Mouse (Mus musculus) megakaryocyte, embryonic 14.5 days (primary cell): ENCODE measurements at regions not wholly inside any gene's neighbourhood (a gene's known extent, or its start where the extent isn't known, plus 50 kb on each side); places are given as distances from the start of the nearest gene placed in this dataset.

ENCODE experiments used
- FLI1 ChIP-seq: IDR thresholded peaks from 2 replicates; pipeline ENCODE4 v1.6.1; 2012; ENCODE audit warnings: low read length, inconsistent platforms, mixed read lengths
- GATA1 ChIP-seq: IDR thresholded peaks from 3 replicates; pipeline ENCODE4 v1.6.1; 2012; ENCODE audit warnings: mixed read lengths, low read length, inconsistent platforms, borderline replicate concordance

DNA sequence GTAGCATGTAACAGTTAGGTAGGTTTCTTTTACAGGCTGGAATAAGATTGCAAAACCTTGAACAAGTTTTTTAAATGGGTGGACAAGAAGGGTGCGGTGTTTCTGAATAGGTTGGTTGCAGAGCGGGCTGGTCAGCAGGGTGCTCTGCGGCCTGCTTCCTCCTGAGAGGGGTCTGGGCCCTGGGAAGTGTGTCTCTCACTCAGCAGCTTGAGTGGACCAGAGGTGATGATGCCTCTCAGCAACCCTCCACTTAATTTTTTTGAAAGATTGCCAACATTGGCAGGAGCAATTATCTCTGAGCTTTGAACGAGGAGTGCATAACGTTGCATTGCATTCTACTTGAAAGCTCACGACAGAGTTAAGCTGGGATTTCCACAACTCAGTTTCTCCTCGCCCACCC, 108.3 kb upstream of the Lnx1 start:
- TF ChIP-seq GATA1 (no peak), FLI1 (no peak)
